Mouse (Mus musculus) heart, adult 2 months (tissue): ENCODE results near the gene Ube4b. TPM values are rescaled to one million over a fixed set of nuclear protein-coding genes. Genes with fewer than 3 reads are reported as not detected.
"Not testable (repeated sequence)": the region's sequence is repeated elsewhere in the genome, so short reads cannot be mapped to it uniquely, and the experiment has no call there.

Experiments
- DNase-seq, 2 experiments: peaks; one replicate each; pipeline ENCODE4 v3.0.0; 2021
- H3K27ac ChIP-seq: fragments of 200-600 bp; 2 replicates; pipeline ENCODE4 v1.8.1; 2022
- H3K27me3 ChIP-seq: fragments of 200-500 bp; 2 replicates; pipeline ENCODE4 v1.6.1; 2012; ENCODE audit warnings: mild to moderate bottlenecking, low read length, inconsistent platforms, mixed read lengths; ENCODE audit not compliant: control insufficient read depth, insufficient read depth
- H3K36me3 ChIP-seq: fragments of 200-500 bp; 2 replicates; pipeline ENCODE4 v1.6.1; 2012; ENCODE audit warnings: low read length, inconsistent platforms; ENCODE audit not compliant: control insufficient read depth, insufficient read depth
- H3K4me1 ChIP-seq: fragments of 200-500 bp; 2 replicates; pipeline ENCODE4 v1.6.1; 2011; ENCODE audit warnings: low read length; ENCODE audit not compliant: control insufficient read depth, insufficient read depth
- H3K4me3 ChIP-seq: fragments of 200-600 bp; 2 replicates; pipeline ENCODE4 v1.8.1; 2022
- H3K79me2 ChIP-seq: fragments of 200-500 bp; replicated peaks from 2 replicates; pipeline ENCODE4 v1.6.1; 2012; ENCODE audit warnings: mild to moderate bottlenecking, inconsistent platforms, low read length, moderate library complexity, mixed read lengths; ENCODE audit not compliant: control insufficient read depth, insufficient read depth
- H3K9ac ChIP-seq: fragments of 200-500 bp; 2 replicates; pipeline ENCODE4 v1.6.1; 2012; ENCODE audit warnings: low read depth, mild to moderate bottlenecking, control low read depth, inconsistent platforms, low read length, mixed read lengths
- CTCF ChIP-seq: fragments of 200-600 bp; IDR thresholded peaks from 2 replicates; pipeline ENCODE4 v1.8.1; 2022; ENCODE audit warnings: antibody characterized with exemption, mild to moderate bottlenecking, moderate library complexity
- EP300 ChIP-seq: fragments of 200-500 bp; IDR thresholded peaks from 2 replicates; pipeline ENCODE4 v1.6.1; 2011; ENCODE audit warnings: low read depth, low read length, control low read depth; ENCODE audit not compliant: insufficient read depth
- POLR2A ChIP-seq: fragments of 200-500 bp; IDR thresholded peaks from 2 replicates; pipeline ENCODE4 v1.6.1; 2011; ENCODE audit warnings: mild to moderate bottlenecking, low read depth, low read length, control low read depth; ENCODE audit not compliant: insufficient read depth
- WGBS: fragments of 180-500 bp; shearing (Covaris S2); methylation state at CpG from one replicate; pipeline ENCODE4 v1.1.7; 2018; 5-methylcytosine and 5-hydroxymethylcytosine counted together
- intact Hi-C: fragments of 180-260 bp; cut with DNase I; formaldehyde crosslinking; loops from one replicate; pipeline ENCODE4 v1.15.1; 2025
- polyA plus RNA-seq: library from polyadenylated mRNA; depleted of rRNA; stranded (reverse); fragments of >200 nt; gene quantifications from 2 replicates; pipeline ENCODE4 v1.2.3, GENCODE M21; 2012
- total RNA-seq, 2 experiments: library from RNA; stranded (reverse); gene quantifications; 2 replicates each; pipeline ENCODE4 v1.2.3; 2021

Ube4b gene
- total and polyA plus RNA-seq, 3 experiments, result 39.6 to 41.6 (median 40.2) TPM

- H3K4me1 ChIP-seq, result peaks cover 5% of the 10 kb centered on the region
- DNase-seq, result peak; percentile 87 to 93
- H3K79me2 ChIP-seq, result no peaks in the 10 kb centered on the region
- intact Hi-C loops, result loop anchor here (2.0 to 10.0 kb wide), 2 partner anchors 72 to 300 kb away; no protein-coding TSS in a partner anchor
- no peaks in the 10 kb centered on the region for H3K36me3 ChIP-seq
- WGBS, result 2% methylated on average over 36 of the region's 36 CpGs
- H3K4me3 ChIP-seq, result peak overlapping the region; percentile 38
- H3K27me3 ChIP-seq, result no peaks in the 10 kb centered on the region
- H3K9ac ChIP-seq, result peak overlapping the region; percentile 50
- TF ChIP-seq CTCF (peak; percentile 92), POLR2A (peak; percentile 44; the same call in 1 of the 2 replicates), EP300 (peak; percentile 91)
- H3K27ac ChIP-seq, result peak overlapping the region; percentile 79
Observed at GRCm38 (mm10) chr4:149444964-149445701, 18.6 kb upstream of the Ube4b start.

- no peaks in the 10 kb centered on the region for H3K36me3 ChIP-seq
- peaks cover 5% of the 10 kb centered on the region for H3K4me1 ChIP-seq
- no peak for DNase-seq
- H3K27me3 ChIP-seq, result no peaks in the 10 kb centered on the region
- H3K27ac ChIP-seq, result no peak overlapping the region
- intact Hi-C loops, result loop anchor here (2.0 to 10.0 kb wide), 2 partner anchors 72 to 300 kb away; no protein-coding TSS in a partner anchor
- TF ChIP-seq CTCF (no peak), EP300 (no peak), POLR2A (no peak)
- no peaks in the 10 kb centered on the region for H3K79me2 ChIP-seq
- no peak overlapping the region for H3K9ac ChIP-seq
- no peak overlapping the region for H3K4me3 ChIP-seq
- WGBS, result 68% methylated on average over 1 of the region's 1 CpGs
Observed at GRCm38 (mm10) chr4:149444465-149444864, 17.9 kb upstream of the Ube4b start.

GRCm38 (mm10) chr4:149442436-149442835 is 15.9 kb upstream of the Ube4b start:
- TF ChIP-seq CTCF (no peak), EP300 (no peak), POLR2A (no peak)
- H3K79me2 ChIP-seq, result no peaks in the 10 kb centered on the region
- no peak overlapping the region for H3K4me3 ChIP-seq
- H3K27me3 ChIP-seq, result no peaks in the 10 kb centered on the region
- no peak overlapping the region for H3K27ac ChIP-seq
- no peaks in the 10 kb centered on the region for H3K36me3 ChIP-seq
- intact Hi-C loops, result loop anchor here (10.0 kb wide), 1 partner anchor 298 kb away; no protein-coding TSS in a partner anchor
- H3K9ac ChIP-seq, result no peak overlapping the region
- 14% methylated on average over 3 of the region's 3 CpGs for WGBS
- H3K4me1 ChIP-seq, result peaks cover 5% of the 10 kb centered on the region
- DNase-seq, result peak in 1 of 2 experiments; percentile 35

GRCm38 (mm10) chr4:149440576-149440975 is 14.0 kb upstream of the Ube4b start:
- no peaks in the 10 kb centered on the region for H3K27me3 ChIP-seq

GRCm38 (mm10) chr4:149431887-149432286 is 5.3 kb upstream of the Ube4b start:
- H3K4me3 ChIP-seq, H3K27me3 ChIP-seq, H3K36me3 ChIP-seq, H3K9ac ChIP-seq, intact Hi-C loops, H3K27ac ChIP-seq, H3K4me1 ChIP-seq, H3K79me2 ChIP-seq, DNase-seq: not testable (repeated sequence)
- 69% methylated on average over 1 of the region's 1 CpGs for WGBS

More at GRCm38 (mm10) chr4:149440576-149440975, 14.0 kb upstream of the Ube4b start:
- no peak for DNase-seq
- Histone ChIP-seq H3K4me1 (peaks cover 3% of the 10 kb centered on the region), H3K4me3 (no peak overlapping the region), H3K79me2 (no peaks in the 10 kb centered on the region), H3K36me3 (no peaks in the 10 kb centered on the region), H3K27ac (no peak overlapping the region), H3K9ac (no peak overlapping the region)
- WGBS, result 63% methylated on average over 8 of the region's 8 CpGs
- intact Hi-C loops, result loop anchor here (10.0 kb wide), 1 partner anchor 296 kb away; no protein-coding TSS in a partner anchor
- TF ChIP-seq POLR2A, result no peak
- TF ChIP-seq CTCF, result no peak
- TF ChIP-seq EP300, result no peak

- Histone ChIP-seq H3K4me1 (peaks cover under 1% of the 10 kb centered on the region; the same call in 1 of the 2 replicates), H3K79me2 (0 out of 2 replicates have a peak, but pooled peaks cover 2% of the 10 kb centered on the region), H3K27ac (no peak overlapping the region), H3K4me3 (no peak overlapping the region), H3K9ac (no peak overlapping the region), H3K36me3 (no peaks in the 10 kb centered on the region), H3K27me3 (no peaks in the 10 kb centered on the region)
- WGBS, result 73% methylated on average over 5 of the region's 5 CpGs
- TF ChIP-seq EP300, result no peak
- TF ChIP-seq CTCF, result no peak
- no peak for TF ChIP-seq POLR2A
- intact Hi-C loops, result no loop called here
- DNase-seq, result no peak
Observed at GRCm38 (mm10) chr4:149429592-149429991, 3.0 kb upstream of the Ube4b start.
